Mouse (Mus musculus): Measurements from ENCODE around the gene Zdhhc11. TPM values are rescaled to one million over a fixed set of nuclear protein-coding genes. Genes with fewer than 3 reads are reported as not detected.

Gene Zdhhc11
- polyA plus RNA-seq (2015; fragmentation: Nextera tagmentation; extraction: Ambion mirVana), result not detected in 2 replicates

- no peak within 1 kb of the TSS for H3K4me3 ChIP-seq (ENCODE audit: low read depth, low read length)
- 87% methylated on average over 5 of the region's 5 CpGs for WGBS
- H3K36me3 ChIP-seq (ENCODE audit: insufficient read depth, low read length), result peaks cover 25% of the 10 kb centered on the region
- no peak within 1 kb of the TSS for H3K9ac ChIP-seq (replicated peaks; ENCODE audit: low read depth)
- ATAC-seq, result no peak
- H3K4me1 ChIP-seq (ENCODE audit: insufficient read depth, low read depth, low read length), result no peaks in the 10 kb centered on the region
- no peak within 1 kb of the TSS for H3K4me2 ChIP-seq (replicated peaks; ENCODE audit: low read depth, low read length)
- no peak for DNase-seq (ENCODE audit: low spot score)
- H3K27me3 ChIP-seq (replicated peaks; ENCODE audit: insufficient read depth, low read length), result no peaks in the 10 kb centered on the region
- H3K27ac ChIP-seq (ENCODE audit: low read length), result no peak within 1 kb of the TSS
- no peaks in the 10 kb centered on the region for H3K9me3 ChIP-seq (ENCODE audit: low read length)
- no peak for TF ChIP-seq CTCF (IDR thresholded peaks at IDR 0.05)
- TF ChIP-seq EP300 (IDR thresholded peaks at IDR 0.05), result no peak
Observed at GRCm38 (mm10) chr13:73963551-73963950, at the start of gene Zdhhc11. Gene Zdhhc11 (plus strand): TSS chr13:73963851.

GRCm38 (mm10) chr13:73932201-73932600 lies 31.4 kb upstream of the Zdhhc11 start:
- H3K36me3 ChIP-seq (ENCODE audit: insufficient read depth, low read length), result no peaks in the 10 kb centered on the region; the same call in 1 of the 2 replicates
- no peak overlapping the region for H3K9ac ChIP-seq (replicated peaks; ENCODE audit: low read depth)
- DNase-seq (ENCODE audit: low spot score) (no peak), ATAC-seq (no peak)
- TF ChIP-seq EP300 (IDR thresholded peaks at IDR 0.05) (no peak), CTCF (IDR thresholded peaks at IDR 0.05) (no peak)
- 91% methylated on average over 10 of the region's 10 CpGs for WGBS
- H3K4me2 ChIP-seq (replicated peaks; ENCODE audit: low read depth, low read length), result no peak overlapping the region
- no peak overlapping the region for H3K4me3 ChIP-seq (ENCODE audit: low read depth, low read length)
- no peak overlapping the region for H3K27ac ChIP-seq (ENCODE audit: low read length)
- H3K27me3 ChIP-seq (replicated peaks; ENCODE audit: insufficient read depth, low read length), result no peaks in the 10 kb centered on the region
- no peaks in the 10 kb centered on the region for H3K4me1 ChIP-seq (ENCODE audit: insufficient read depth, low read depth, low read length)
- no peaks in the 10 kb centered on the region for H3K9me3 ChIP-seq (ENCODE audit: low read length)

GRCm38 (mm10) chr13:73936938-73937320 lies 26.7 kb upstream of the Zdhhc11 start:
- Histone ChIP-seq H3K9ac (replicated peaks; ENCODE audit: low read depth) (0 out of 2 replicates have a peak overlapping the region, but pooled peaks have one; percentile 63), H3K4me2 (replicated peaks; ENCODE audit: low read depth, low read length) (peak overlapping the region; percentile 76), H3K36me3 (ENCODE audit: insufficient read depth, low read length) (peaks cover 7% of the 10 kb centered on the region; the same call in 1 of the 2 replicates), H3K9me3 (ENCODE audit: low read length) (no peaks in the 10 kb centered on the region), H3K27me3 (replicated peaks; ENCODE audit: insufficient read depth, low read length) (no peaks in the 10 kb centered on the region), H3K4me3 (ENCODE audit: low read depth, low read length) (peak overlapping the region; percentile 74), H3K27ac (ENCODE audit: low read length) (no peak overlapping the region), H3K4me1 (ENCODE audit: insufficient read depth, low read depth, low read length) (no peaks in the 10 kb centered on the region)
- no peak for TF ChIP-seq CTCF (IDR thresholded peaks at IDR 0.05)
- no peak for TF ChIP-seq EP300 (IDR thresholded peaks at IDR 0.05)
- DNase-seq (ENCODE audit: low spot score), result no peak
- WGBS, result 7% methylated on average over 5 of the region's 5 CpGs
- no peak for ATAC-seq

GRCm38 (mm10) chr13:73937321-73938176 lies 26.1 kb upstream of the Zdhhc11 start, which contains the start of the genes Trip13 and Brd9:
Gene Trip13 (minus strand): TSS chr13:73937784.
Gene Brd9 (plus strand): TSS chr13:73937811.
- Histone ChIP-seq H3K36me3 (ENCODE audit: insufficient read depth, low read length) (peaks cover 12% of the 10 kb centered on the region), H3K9ac (replicated peaks; ENCODE audit: low read depth) (peak within 1 kb of the TSS; percentile 63), H3K4me2 (replicated peaks; ENCODE audit: low read depth, low read length) (peak within 1 kb of the TSS; percentile 76), H3K4me1 (ENCODE audit: insufficient read depth, low read depth, low read length) (no peaks in the 10 kb centered on the region), H3K4me3 (ENCODE audit: low read depth, low read length) (peak within 1 kb of the TSS; percentile 74), H3K9me3 (ENCODE audit: low read length) (no peaks in the 10 kb centered on the region), H3K27ac (ENCODE audit: low read length) (peak within 1 kb of the TSS; percentile 90), H3K27me3 (replicated peaks; ENCODE audit: insufficient read depth, low read length) (no peaks in the 10 kb centered on the region)
- ATAC-seq (peak; percentile 98), DNase-seq (ENCODE audit: low spot score) (peak; percentile 94)
- TF ChIP-seq EP300 (IDR thresholded peaks at IDR 0.05) (no peak), CTCF (IDR thresholded peaks at IDR 0.05) (peak; percentile 12; the same call in 1 of the 2 replicates)
- WGBS, result under 1% methylated on average over 71 of the region's 82 CpGs

- 23% methylated on average over 13 of the region's 13 CpGs for WGBS
- Histone ChIP-seq H3K36me3 (ENCODE audit: insufficient read depth, low read length) (peaks cover 19% of the 10 kb centered on the region), H3K4me3 (ENCODE audit: low read depth, low read length) (peak overlapping the region; percentile 74), H3K27ac (ENCODE audit: low read length) (no peak overlapping the region), H3K27me3 (replicated peaks; ENCODE audit: insufficient read depth, low read length) (no peaks in the 10 kb centered on the region), H3K9me3 (ENCODE audit: low read length) (no peaks in the 10 kb centered on the region), H3K9ac (replicated peaks; ENCODE audit: low read depth) (peak overlapping the region; percentile 63), H3K4me1 (ENCODE audit: insufficient read depth, low read depth, low read length) (no peaks in the 10 kb centered on the region), H3K4me2 (replicated peaks; ENCODE audit: low read depth, low read length) (peak overlapping the region; percentile 76)
- no peak for TF ChIP-seq EP300 (IDR thresholded peaks at IDR 0.05)
- no peak; the same call in 1 of the 2 replicates for TF ChIP-seq CTCF (IDR thresholded peaks at IDR 0.05)
- DNase-seq (ENCODE audit: low spot score), result no peak
- ATAC-seq, result peak; percentile 8; the same call in 1 of the 2 replicates
Observed at GRCm38 (mm10) chr13:73938177-73938560, 25.5 kb upstream of the Zdhhc11 start.

- H3K27me3 ChIP-seq (replicated peaks; ENCODE audit: insufficient read depth, low read length), result no peaks in the 10 kb centered on the region
- no peaks in the 10 kb centered on the region for H3K4me1 ChIP-seq (ENCODE audit: insufficient read depth, low read depth, low read length)
- no peak overlapping the region for H3K27ac ChIP-seq (ENCODE audit: low read length)
- no peak overlapping the region for H3K4me3 ChIP-seq (ENCODE audit: low read depth, low read length)
- no peak overlapping the region for H3K4me2 ChIP-seq (replicated peaks; ENCODE audit: low read depth, low read length)
- no peaks in the 10 kb centered on the region for H3K9me3 ChIP-seq (ENCODE audit: low read length)
- H3K9ac ChIP-seq (replicated peaks; ENCODE audit: low read depth), result no peak overlapping the region
- TF ChIP-seq CTCF (IDR thresholded peaks at IDR 0.05), result no peak
- TF ChIP-seq EP300 (IDR thresholded peaks at IDR 0.05), result no peak
- ATAC-seq (no peak), DNase-seq (ENCODE audit: low spot score) (no peak)
- WGBS, result 94% methylated on average over 5 of the region's 5 CpGs
- peaks cover 27% of the 10 kb centered on the region for H3K36me3 ChIP-seq (ENCODE audit: insufficient read depth, low read length)
Observed at GRCm38 (mm10) chr13:73939101-73939500, 24.6 kb upstream of the Zdhhc11 start.

All from lung, postnatal 0 days (tissue).